Mouse (Mus musculus) stomach, embryonic 16.5 days (tissue): Measurements from ENCODE around the gene Zfp541. TPM values are rescaled to one million over a fixed set of nuclear protein-coding genes. Genes with fewer than 3 reads are reported as not detected.

ENCODE experiments used
- ATAC-seq: fragments of 200-750 bp; cut with Nextera tagmentation; 2 replicates; pipeline ENCODE4 v1.8.0; 2017; ENCODE audit warnings: moderate number of reproducible peaks, moderate TSS enrichment; ENCODE audit not compliant: insufficient read depth, low FRiP score
- H3K27ac ChIP-seq: fragments of 300-500 bp; sonication (generic); 2 replicates; pipeline ENCODE4 v1.5.1; 2014; ENCODE audit warnings: low read length
- H3K27me3 ChIP-seq: fragments of 300-500 bp; sonication (generic); 2 replicates; pipeline ENCODE4 v1.6.1; 2014; ENCODE audit warnings: low read length, control low read depth, mixed read lengths; ENCODE audit not compliant: control insufficient read depth, insufficient read depth
- H3K36me3 ChIP-seq: fragments of 300-500 bp; sonication (generic); 2 replicates; pipeline ENCODE4 v1.6.1; 2014; ENCODE audit warnings: low read length; ENCODE audit not compliant: control insufficient read depth, insufficient read depth
- H3K4me1 ChIP-seq: fragments of 300-500 bp; sonication (generic); 2 replicates; pipeline ENCODE4 v1.6.1; 2014; ENCODE audit warnings: low read length, control low read depth, mixed read lengths; ENCODE audit not compliant: control insufficient read depth, insufficient read depth
- H3K4me2 ChIP-seq: fragments of 300-500 bp; sonication (generic); 2 replicates; pipeline ENCODE4 v1.6.1; 2014; ENCODE audit warnings: low read depth, low read length, mixed read lengths
- H3K4me3 ChIP-seq: fragments of 300-500 bp; sonication (generic); replicated peaks from 2 replicates; pipeline ENCODE4 v1.5.1; 2014; ENCODE audit warnings: mild to moderate bottlenecking, low read length
- H3K9ac ChIP-seq: fragments of 300-500 bp; sonication (generic); 2 replicates; pipeline ENCODE4 v1.6.1; 2014; ENCODE audit warnings: low read length
- H3K9me3 ChIP-seq: fragments of 300-500 bp; sonication (generic); replicated peaks from 2 replicates; pipeline ENCODE4 v1.6.1; 2016; ENCODE audit warnings: low read length, control low read depth; ENCODE audit not compliant: control insufficient read depth
- WGBS: fragments of 180-500 bp; shearing (Covaris S2); extraction: QIAGEN DNeasy Blood & Tissue Kit; methylation state at CpG from one replicate; pipeline ENCODE4 v1.1.7; 2014; 5-methylcytosine and 5-hydroxymethylcytosine counted together
- polyA plus RNA-seq: library from polyadenylated mRNA; unstranded; fragments of >200 nt; fragmentation: Nextera tagmentation; extraction: Ambion mirVana; gene quantifications from 2 replicates; pipeline ENCODE4 v1.2.1, GENCODE M21; 2015

Zfp541 gene
- polyA plus RNA-seq, 1 experiment from 2014 or later = 0.05 TPM

DNA sequence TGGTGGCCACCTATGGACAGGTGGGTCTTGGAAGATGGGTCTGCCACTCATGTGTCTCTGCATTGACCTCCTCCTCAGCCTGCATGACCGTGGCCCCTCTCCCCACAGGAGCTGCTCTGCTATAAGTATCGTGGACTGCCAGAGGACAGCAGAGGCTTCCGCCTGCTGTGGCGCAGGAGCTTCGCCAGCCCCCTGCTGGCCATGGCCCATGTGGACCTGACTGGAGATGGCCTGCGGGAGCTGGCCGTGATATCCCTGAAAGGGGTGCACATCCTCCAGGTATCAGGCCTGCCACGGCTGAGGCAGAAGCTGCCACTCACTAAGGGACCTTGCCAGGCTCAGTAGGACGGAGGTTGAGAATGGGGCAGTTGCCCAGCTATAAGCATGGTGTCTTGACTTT, 64.2 kb downstream of the Zfp541 start:
- Histone ChIP-seq H3K4me1 (peaks cover 13% of the 10 kb centered on the region), H3K27me3 (no peaks in the 10 kb centered on the region), H3K9me3 (no peaks in the 10 kb centered on the region), H3K27ac (no peak overlapping the region), H3K4me3 (no peak overlapping the region), H3K4me2 (no peak overlapping the region), H3K36me3 (no peaks in the 10 kb centered on the region), H3K9ac (no peak overlapping the region)
- no peak for ATAC-seq
- 73% methylated on average over 9 of the region's 9 CpGs for WGBS

- Histone ChIP-seq H3K27ac (no peak overlapping the region), H3K9me3 (no peaks in the 10 kb centered on the region), H3K4me2 (no peak overlapping the region), H3K36me3 (no peaks in the 10 kb centered on the region), H3K9ac (no peak overlapping the region), H3K27me3 (no peaks in the 10 kb centered on the region), H3K4me3 (no peak overlapping the region), H3K4me1 (peaks cover 31% of the 10 kb centered on the region)
- no peak for ATAC-seq
- WGBS = 75% methylated on average over 6 of the region's 6 CpGs
Observed at GRCm38 (mm10) chr7:16128344-16128743, 66.7 kb downstream of the Zfp541 start.

GRCm38 (mm10) chr7:16128899-16129298, 67.3 kb downstream of the Zfp541 start:
- no peak overlapping the region for H3K4me3 ChIP-seq
- no peaks in the 10 kb centered on the region for H3K9me3 ChIP-seq
- no peaks in the 10 kb centered on the region for H3K27me3 ChIP-seq
- H3K36me3 ChIP-seq = no peaks in the 10 kb centered on the region
- WGBS = 67% methylated on average over 5 of the region's 5 CpGs
- H3K9ac ChIP-seq = no peak overlapping the region
- peak overlapping the region; percentile 83 for H3K4me2 ChIP-seq
- H3K4me1 ChIP-seq = peaks cover 31% of the 10 kb centered on the region
- peak overlapping the region; percentile 69; the same call in 1 of the 2 replicates for H3K27ac ChIP-seq
- ATAC-seq = no peak

GRCm38 (mm10) chr7:16129421-16129845, 67.8 kb downstream of the Zfp541 start, which contains the start of gene Slc8a2:
Slc8a2 (plus strand) TSS chr7:16129826.
- Histone ChIP-seq H3K27me3 (no peaks in the 10 kb centered on the region), H3K4me2 (peak within 1 kb of the TSS; percentile 83), H3K9me3 (no peaks in the 10 kb centered on the region), H3K4me1 (peaks cover 31% of the 10 kb centered on the region), H3K9ac (peak within 1 kb of the TSS; percentile 81), H3K4me3 (peak within 1 kb of the TSS; percentile 61), H3K27ac (peak within 1 kb of the TSS; percentile 69), H3K36me3 (no peaks in the 10 kb centered on the region)
- ATAC-seq = peak; percentile 87
- WGBS = 2% methylated on average over 12 of the region's 12 CpGs

GRCm38 (mm10) chr7:16129846-16130691, 68.5 kb downstream of the Zfp541 start:
- 2% methylated on average over 36 of the region's 38 CpGs for WGBS

GRCm38 (mm10) chr7:16130956-16131634, 69.5 kb downstream of the Zfp541 start:
- no peaks in the 10 kb centered on the region for H3K9me3 ChIP-seq
- H3K36me3 ChIP-seq = no peaks in the 10 kb centered on the region
- peak overlapping the region; percentile 61 for H3K4me3 ChIP-seq
- H3K4me2 ChIP-seq = peak overlapping the region; percentile 83
- 24% methylated on average over 13 of the region's 13 CpGs for WGBS
- H3K27ac ChIP-seq = 0 out of 2 replicates have a peak overlapping the region, but pooled peaks have one; percentile 2
- no peaks in the 10 kb centered on the region for H3K27me3 ChIP-seq
- H3K9ac ChIP-seq = peak overlapping the region; percentile 81; the same call in 1 of the 2 replicates
- H3K4me1 ChIP-seq = peaks cover 31% of the 10 kb centered on the region
- ATAC-seq = no peak

More at GRCm38 (mm10) chr7:16129846-16130691, 68.5 kb downstream of the Zfp541 start:
- no peaks in the 10 kb centered on the region for H3K9me3 ChIP-seq
- ATAC-seq = peak; percentile 88
- no peaks in the 10 kb centered on the region for H3K27me3 ChIP-seq
- no peaks in the 10 kb centered on the region for H3K36me3 ChIP-seq
- peak overlapping the region; percentile 83 for H3K4me2 ChIP-seq
- peak overlapping the region; percentile 61 for H3K4me3 ChIP-seq
- peak overlapping the region; percentile 69 for H3K27ac ChIP-seq
- H3K9ac ChIP-seq = peak overlapping the region; percentile 81
- H3K4me1 ChIP-seq = peaks cover 31% of the 10 kb centered on the region

- WGBS = 7% methylated on average over 7 of the region's 7 CpGs
- no peaks in the 10 kb centered on the region for H3K27me3 ChIP-seq
- no peaks in the 10 kb centered on the region for H3K9me3 ChIP-seq
- 0 out of 2 replicates have a peak overlapping the region, but pooled peaks have one; percentile 8 for H3K9ac ChIP-seq
- H3K4me3 ChIP-seq = no peak overlapping the region
- H3K4me1 ChIP-seq = peaks cover 31% of the 10 kb centered on the region
- H3K27ac ChIP-seq = no peak overlapping the region
- peak overlapping the region; percentile 14; the same call in 1 of the 2 replicates for H3K4me2 ChIP-seq
- ATAC-seq = no peak
- H3K36me3 ChIP-seq = no peaks in the 10 kb centered on the region
Observed at GRCm38 (mm10) chr7:16132161-16132581, 70.6 kb downstream of the Zfp541 start.

DNA sequence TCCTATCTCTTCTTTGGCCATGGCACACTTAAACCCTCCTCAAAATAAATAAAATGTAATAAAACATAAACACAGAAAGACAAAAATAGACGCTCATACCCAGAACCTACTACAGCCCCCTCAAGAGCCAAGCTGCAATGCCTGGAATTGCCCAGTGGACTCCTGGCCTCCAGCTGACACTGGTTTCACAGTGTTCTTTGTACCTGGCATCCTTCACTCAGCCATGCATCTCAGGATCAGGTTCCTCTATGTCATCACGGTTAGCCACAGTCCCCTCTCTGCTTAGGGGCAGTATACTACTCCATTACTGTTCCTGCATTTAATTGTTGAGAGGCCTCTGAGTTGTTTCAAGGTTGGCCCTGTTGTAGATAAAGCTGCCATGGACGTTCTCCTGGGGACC, 71.3 kb downstream of the Zfp541 start:
- no peak overlapping the region for H3K9ac ChIP-seq
- 57% methylated on average over 3 of the region's 3 CpGs for WGBS

DNA sequence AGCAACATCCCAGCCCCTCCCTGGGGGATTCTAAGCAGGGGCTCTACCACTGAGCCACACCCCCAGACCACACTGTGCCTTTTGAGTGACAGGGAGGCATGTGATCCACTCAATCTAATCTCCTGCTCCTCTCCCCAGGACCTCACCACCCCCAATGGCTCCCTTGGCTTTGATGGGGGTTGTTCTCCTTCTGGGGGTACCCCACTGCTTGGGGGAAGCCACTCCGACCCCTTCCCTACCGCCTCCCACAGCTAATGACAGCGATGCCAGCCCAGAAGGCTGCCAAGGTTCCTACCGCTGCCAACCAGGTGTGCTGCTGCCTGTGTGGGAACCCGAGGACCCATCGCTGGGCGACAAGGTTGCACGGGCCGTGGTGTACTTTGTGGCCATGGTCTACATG, 72.1 kb downstream of the Zfp541 start:
- Histone ChIP-seq H3K9ac (no peak overlapping the region), H3K4me3 (no peak overlapping the region), H3K9me3 (no peaks in the 10 kb centered on the region), H3K27me3 (no peaks in the 10 kb centered on the region), H3K4me2 (no peak overlapping the region), H3K27ac (no peak overlapping the region), H3K4me1 (peaks cover 31% of the 10 kb centered on the region), H3K36me3 (no peaks in the 10 kb centered on the region)
- 89% methylated on average over 9 of the region's 9 CpGs for WGBS
- no peak for ATAC-seq

More for the DNA sequence above, 71.3 kb downstream of the Zfp541 start:
- no peaks in the 10 kb centered on the region for H3K36me3 ChIP-seq
- H3K4me3 ChIP-seq = no peak overlapping the region
- H3K27ac ChIP-seq = no peak overlapping the region
- no peaks in the 10 kb centered on the region for H3K27me3 ChIP-seq
- H3K9me3 ChIP-seq = no peaks in the 10 kb centered on the region
- no peak for ATAC-seq
- no peak overlapping the region for H3K4me2 ChIP-seq
- H3K4me1 ChIP-seq = peaks cover 31% of the 10 kb centered on the region
